Mouse (Mus musculus) CH12F3 (cell line): ENCODE results near the gene Tex52.

Source experiments
- in situ Hi-C: fragments of 300-500 bp; cut with MboI; formaldehyde crosslinking; loops from 2 replicates; pipeline ENCODE4 v1.14.3; 2020; ENCODE audit warnings: low sequenced_read_pairs

Gene Tex52

DNA sequence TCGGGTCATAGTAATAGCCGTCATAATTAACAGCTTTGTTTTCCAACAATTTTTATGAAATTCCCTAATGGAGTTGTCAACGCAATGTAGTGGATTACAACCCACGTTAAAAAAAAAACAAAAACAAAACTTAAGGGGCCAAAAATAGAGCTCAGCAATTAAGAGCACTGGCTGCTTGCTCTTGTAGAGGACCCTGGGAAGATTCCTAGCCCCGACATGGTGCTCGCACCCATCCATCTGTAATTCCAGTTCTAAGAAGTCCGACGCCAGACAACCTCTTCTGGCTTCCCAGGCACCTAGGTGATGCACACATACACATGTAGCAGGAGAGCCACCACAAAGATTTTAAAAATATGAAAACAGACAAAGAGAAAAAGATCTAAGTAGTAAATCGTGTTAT, 49.8 kb downstream of the Tex52 start:
- in situ Hi-C loops: no loop called here

DNA sequence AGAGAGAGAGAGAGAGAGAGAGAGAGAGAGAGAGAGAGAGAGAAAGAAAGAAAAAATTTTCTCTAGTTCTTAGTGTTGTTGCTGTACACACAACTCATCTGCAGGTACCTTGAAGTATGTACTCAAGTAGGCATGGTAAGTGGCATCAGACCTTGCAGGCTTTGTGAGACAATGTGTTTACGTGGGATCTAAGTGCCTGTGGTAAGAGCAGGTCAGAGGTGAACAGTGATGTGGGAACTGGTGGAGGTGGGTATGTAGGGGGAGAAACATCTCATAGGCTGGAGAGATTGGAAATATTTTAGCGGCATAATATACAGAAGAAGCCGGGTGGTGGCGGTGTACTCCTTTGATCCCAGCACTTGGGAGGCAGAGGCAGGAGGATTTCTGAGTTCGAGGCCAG, 52.3 kb downstream of the Tex52 start:
- in situ Hi-C loops: no loop called here

- in situ Hi-C loops: no loop called here
Observed at GRCm38 (mm10) chr6:128429300-128429699, 54.0 kb downstream of the Tex52 start.

GRCm38 (mm10) chr6:128429826-128430225, 54.6 kb downstream of the Tex52 start:
- in situ Hi-C loops: no loop called here

DNA sequence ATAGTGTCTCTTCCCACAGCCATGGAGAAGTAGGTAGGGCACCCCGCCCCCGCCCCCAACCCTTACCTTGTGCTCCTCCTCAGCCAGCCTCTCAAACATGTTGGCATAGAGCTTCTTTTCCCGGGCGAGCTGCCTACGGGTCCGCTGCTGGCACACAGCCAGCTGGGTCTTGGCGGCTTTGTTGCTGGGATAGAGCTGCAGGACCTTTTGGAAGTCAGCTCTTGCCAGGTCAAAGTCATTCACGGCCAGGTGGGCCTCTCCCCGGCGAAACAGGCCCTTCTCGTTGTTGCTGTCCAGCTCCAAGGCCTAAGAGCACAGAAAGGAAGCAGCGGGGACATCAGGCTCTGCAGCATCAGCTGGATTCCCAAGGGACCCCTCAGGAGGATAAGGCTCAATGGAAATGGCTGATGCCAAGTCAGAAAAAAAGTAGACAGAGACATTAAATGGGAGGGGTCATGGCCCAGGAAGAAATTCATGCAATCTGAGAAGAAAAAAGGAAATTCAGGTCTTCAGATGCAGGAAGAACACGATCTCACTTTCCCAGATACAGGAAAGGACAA, 57.2 kb downstream of the Tex52 start:
- in situ Hi-C loops: no loop called here

DNA sequence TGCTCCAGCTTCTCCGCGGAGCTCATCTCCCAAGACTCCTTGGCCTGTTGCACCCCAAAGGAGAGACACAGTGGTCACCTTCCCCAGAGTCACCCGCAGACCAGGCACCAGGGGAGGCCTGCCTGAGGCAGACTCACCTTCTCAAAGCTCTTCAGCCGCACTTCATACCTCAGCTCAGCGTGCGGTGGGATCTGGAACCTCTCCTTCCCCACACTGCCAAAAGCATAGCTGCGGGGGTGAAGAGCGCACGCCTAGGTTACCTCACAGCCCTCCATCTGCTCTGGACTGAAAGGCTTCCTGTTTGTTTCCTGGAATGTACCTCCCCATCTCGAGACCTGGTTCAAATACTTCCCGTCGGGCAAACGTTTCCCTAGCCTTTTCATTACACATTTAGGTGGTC, 58.3 kb downstream of the Tex52 start:
- in situ Hi-C loops: no loop called here
